Mouse (Mus musculus) monocyte, adult 2 months (primary cell): ENCODE data around the gene Haghl.
"Not testable (repeated sequence)": the region's sequence is repeated elsewhere in the genome, so short reads cannot be mapped to it uniquely, and the experiment has no call there.

Experiments
- DNase-seq, 2 experiments: peaks; one replicate each; pipeline ENCODE4 v3.0.0; 2022; ENCODE audit warnings: low spot score in 2 of 2, low read depth in 1 of 2

Haghl gene

DNA sequence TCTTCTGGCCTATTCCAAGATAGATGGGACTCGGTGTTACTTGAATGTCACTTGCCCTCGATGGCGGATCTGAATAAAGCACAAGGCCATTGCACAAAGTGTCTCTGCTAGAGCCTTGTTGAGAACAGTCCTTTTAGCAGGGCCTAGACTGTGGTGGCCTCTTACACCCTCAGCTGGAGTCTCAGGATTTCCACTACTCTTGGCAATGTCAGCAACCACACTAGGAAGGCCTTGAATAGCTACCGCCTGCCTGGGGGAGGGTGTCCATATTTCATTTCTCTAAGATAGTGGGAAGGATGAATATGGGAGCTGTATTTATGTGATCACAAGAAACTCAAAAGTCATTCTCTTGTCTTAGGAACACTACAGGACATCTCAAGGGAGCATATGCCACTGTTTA lies 37.2 kb downstream of the Haghl start:
- no peak for DNase-seq

DNA sequence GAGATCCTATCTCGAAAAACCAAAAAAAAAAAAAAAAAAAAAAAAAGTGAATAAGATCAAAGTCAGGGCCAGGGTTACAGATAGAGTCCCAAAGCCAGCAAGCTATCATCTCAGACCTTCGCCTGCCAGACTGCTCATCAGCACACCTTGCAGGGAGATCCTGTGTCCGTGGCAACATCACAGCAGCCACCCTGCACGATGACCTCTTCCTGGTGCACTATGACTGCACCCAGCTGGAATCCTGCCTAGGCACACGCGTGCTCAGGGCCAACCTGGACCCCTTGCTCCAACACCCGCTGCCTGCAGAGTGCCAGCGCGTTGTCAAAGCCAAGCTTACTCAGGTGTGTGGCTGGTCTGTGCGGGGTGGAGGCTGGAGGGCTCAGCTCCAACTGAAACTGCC lies 41.2 kb downstream of the Haghl start:
- no peak for DNase-seq

DNA sequence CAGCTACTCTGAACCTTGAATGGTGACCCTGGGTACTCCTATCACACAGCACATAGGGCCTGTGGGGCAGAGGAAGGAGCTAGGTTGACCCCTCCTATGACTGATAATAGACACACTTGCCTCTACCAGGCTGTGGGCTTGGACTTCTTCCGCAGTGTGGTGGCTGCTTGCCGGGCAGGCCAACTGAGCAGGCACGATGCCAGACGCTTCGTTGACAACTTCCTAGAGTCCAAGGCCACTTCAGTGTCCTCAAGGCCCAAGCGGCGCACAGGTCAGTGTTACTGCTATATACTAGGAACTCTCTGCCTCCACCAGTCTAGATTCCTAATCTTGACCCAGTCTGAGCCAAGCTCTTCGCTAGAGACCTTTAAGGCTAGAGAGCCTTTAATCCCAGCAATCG lies 41.6 kb downstream of the Haghl start:
- no peak for DNase-seq

DNA sequence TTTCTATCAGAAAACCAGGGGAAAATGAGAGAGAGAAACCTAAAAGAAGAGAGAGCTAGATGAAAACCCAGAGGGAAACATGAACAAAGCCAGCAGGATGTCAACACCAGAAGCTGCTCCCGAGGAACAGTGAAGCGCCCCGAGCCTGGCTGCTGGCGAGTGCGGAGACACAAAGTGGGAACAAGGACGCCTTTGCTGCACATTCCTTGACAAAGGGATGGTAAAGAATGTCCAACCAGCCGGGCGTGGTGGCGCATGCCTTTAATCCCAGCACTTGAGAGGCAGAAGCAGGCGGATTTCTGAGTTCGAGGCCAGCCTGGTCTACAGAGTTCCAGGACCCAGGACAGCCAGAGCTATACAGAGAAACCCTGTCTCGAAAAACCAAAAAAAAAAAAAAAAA lies 44.0 kb downstream of the Haghl start:
- not testable (repeated sequence) for DNase-seq

DNA sequence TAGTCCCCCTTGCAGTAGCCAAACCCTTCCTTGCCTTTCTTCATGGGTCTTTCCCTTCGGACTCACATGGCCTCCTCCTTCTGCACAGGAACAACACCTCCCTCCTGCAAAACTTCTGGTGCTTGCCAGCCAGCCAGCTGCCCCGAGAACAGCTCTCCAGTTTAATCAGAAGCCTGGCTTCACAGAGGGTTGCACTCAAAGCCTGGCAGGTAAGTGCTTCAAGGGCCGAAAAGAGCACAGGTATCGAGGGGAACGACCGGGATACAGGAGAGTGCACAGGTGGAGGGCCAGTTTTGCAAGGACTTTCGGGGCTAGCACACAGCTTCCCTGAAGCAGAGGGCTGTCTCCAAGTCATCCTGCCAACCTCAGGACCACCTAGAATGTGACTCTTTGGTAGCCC lies 46.6 kb downstream of the Haghl start:
- DNase-seq = no peak

DNA sequence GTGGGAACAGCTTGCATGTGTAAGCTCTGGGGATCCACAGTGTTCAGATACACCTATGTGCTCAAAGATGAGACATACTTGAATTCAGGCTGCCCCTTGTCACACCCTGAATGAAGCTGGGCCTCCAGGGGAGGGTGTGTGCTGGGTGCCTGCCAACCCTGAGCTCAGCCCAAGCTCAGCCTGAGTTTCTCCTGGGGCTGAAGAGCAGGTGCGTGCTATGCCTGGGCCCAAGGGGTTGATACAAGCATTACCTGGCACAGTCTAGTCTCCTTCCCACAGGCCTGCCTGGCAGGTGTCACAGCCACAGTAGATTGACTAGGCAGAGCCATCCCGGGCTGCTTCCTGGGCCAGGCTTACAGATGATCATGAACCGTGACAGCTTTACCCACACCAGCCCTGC lies 49.7 kb downstream of the Haghl start, which contains the start of gene Mslnl:
Mslnl (plus strand) TSS at position 298 of the 400 bp plus-strand sequence.
- no peak for DNase-seq

DNA sequence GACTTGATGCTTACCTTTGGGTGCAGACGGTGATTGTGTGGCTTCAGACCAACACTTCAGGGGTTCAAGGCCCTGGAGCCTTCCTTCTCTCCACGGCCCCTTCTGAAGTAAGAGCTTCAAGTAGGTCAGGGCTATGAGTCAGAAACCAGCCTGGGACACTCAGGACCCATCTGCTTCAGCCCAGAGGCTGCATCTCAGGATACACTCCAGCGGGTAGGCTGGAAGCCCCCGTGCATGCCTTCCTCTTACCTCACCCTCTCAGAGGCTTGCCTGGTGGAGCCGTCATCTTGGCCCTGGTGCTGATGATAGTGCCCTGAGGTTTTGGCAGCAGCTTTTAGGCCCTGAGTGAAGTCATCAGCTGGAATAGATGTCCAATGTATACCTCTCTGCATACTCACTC lies 50.2 kb downstream of the Haghl start:
- no peak for DNase-seq

DNA sequence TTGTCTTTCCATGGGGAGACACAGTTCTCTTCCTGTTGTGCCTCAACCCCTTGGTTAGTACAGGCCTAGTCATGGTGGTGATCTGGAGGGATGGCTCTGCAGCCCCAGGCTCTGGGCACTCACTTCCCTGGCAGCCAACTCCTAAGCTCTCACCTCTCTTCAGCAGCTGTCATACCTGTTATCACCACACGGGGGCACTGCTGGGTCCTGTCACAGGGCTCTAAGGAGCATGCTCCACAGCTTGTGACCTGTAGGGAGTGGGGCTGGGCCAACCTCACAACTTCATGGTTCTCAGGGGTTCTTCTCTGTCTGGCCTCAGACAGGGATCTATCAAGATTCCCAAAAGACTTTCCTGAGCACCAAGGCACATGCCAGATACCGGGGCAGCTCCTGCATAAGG lies 53.4 kb downstream of the Haghl start:
- DNase-seq = peak; percentile 45 to 60
